Mouse (Mus musculus): Measurements from ENCODE around the gene Bmp7.

DNA sequence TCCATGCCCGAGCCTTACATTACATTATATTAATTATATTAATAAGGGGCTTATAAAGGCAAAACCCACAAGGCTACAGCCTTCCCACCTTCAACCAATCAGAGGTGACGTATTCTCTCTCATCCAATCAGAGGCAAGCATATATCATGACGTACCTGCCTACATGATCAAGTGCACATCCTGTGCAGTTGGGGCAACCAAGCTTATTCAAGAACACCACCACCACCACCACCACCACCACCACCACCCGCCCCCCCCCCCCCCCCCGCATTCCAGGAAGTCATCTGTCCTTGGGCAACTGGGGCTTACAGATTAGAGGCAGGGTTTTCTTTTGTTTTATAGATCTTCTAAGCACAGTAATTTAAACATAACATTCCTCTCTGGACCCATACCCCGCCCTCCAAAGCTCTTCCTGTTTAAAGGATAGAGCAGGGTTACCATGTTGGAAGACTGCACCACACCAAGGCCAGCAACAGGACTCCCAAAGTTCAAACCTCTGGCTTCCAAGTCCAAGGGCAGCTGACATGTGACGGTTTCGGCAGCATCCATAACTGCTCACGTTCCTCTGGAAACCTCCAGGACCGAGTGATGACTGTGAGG, 121.4 kb downstream of the Bmp7 start:
- TF ChIP-seq CTCF (conservative IDR thresholded peaks at IDR 0.05; ENCODE audit: low read length) (no peak), POU5F1 (IDR thresholded peaks at IDR 0.05; ENCODE audit: borderline replicate concordance, low read length) (no peak)
